ENCODE assay signal across 8 mouse cellular contexts in genomic region chr2:168589368-168590167, GRCm38 (mm10). TPM values are rescaled to one million over a fixed set of nuclear protein-coding genes. Genes with fewer than 3 reads are reported as not detected.
A peak's percentile ranks its signal among the peaks of the same experiment; 100 is the strongest.
DNase-seq lines count a peak whose midpoint lies in the region; ATAC-seq lines count a peak whose summit lies in the region.

No protein-coding gene starts in this region.

- H3K9ac ChIP-seq in forebrain, embryonic 16.5 days (replicated peaks; ENCODE audit: low read depth, low read length) = peak overlapping the region; percentile 5; the same call in 1 of the 2 replicates
- H3K9ac ChIP-seq in limb, embryonic 15.5 days = no peak overlapping the region

- H3K27me3 ChIP-seq in forebrain, embryonic 16.5 days (replicated peaks; ENCODE audit: control insufficient read depth, insufficient read depth, low read length) = peaks cover 2% of the 10 kb centered on the region; the same call in 1 of the 2 replicates
- peaks cover 37% of the 10 kb centered on the region for H3K27me3 ChIP-seq in limb, embryonic 15.5 days
- no peaks in the 10 kb centered on the region for H3K27me3 ChIP-seq in splenic B cell, adult 2 months (ENCODE audit: control insufficient read depth, insufficient read depth, low read length, poor library complexity, severe bottlenecking)

- peak overlapping the region; percentile 33 for H3K4me3 ChIP-seq in forebrain, embryonic 16.5 days (replicated peaks; ENCODE audit: low read length)
- H3K4me3 ChIP-seq in limb, embryonic 15.5 days = peak overlapping the region; percentile 38

- ATAC-seq in frontal cortex, adult (ENCODE audit: low TSS enrichment) = peak; percentile 66
- ATAC-seq in CD4-positive, CD25-positive, alpha-beta regulatory T cell, adult 4 months = peak; percentile 52
- ATAC-seq in forebrain, embryonic 16.5 days = peak; percentile 42; the same call in 1 of the 2 replicates
- no peak for ATAC-seq in limb, embryonic 15.5 days (ENCODE audit: insufficient number of reproducible peaks, low FRiP score, low TSS enrichment, low read depth)

- H3K36me3 ChIP-seq in forebrain, embryonic 16.5 days (ENCODE audit: control insufficient read depth, insufficient read depth) = no peaks in the 10 kb centered on the region
- no peaks in the 10 kb centered on the region for H3K36me3 ChIP-seq in limb, embryonic 15.5 days
- no peaks in the 10 kb centered on the region for H3K36me3 ChIP-seq in splenic B cell, adult 2 months (ENCODE audit: control insufficient read depth, insufficient read depth, low read length, poor library complexity, severe bottlenecking)

- H3K27ac ChIP-seq in forebrain, embryonic 16.5 days (ENCODE audit: low read length) = no peak overlapping the region
- H3K27ac ChIP-seq in limb, embryonic 15.5 days = no peak overlapping the region

- 6% methylated on average over 21 of the region's 21 CpGs for WGBS in forebrain, embryonic 16.5 days
- WGBS in limb, embryonic 15.5 days = 9% methylated on average over 21 of the region's 21 CpGs

- H3K4me1 ChIP-seq in forebrain, embryonic 16.5 days (replicated peaks; ENCODE audit: control insufficient read depth, insufficient read depth, low read length) = peaks cover 30% of the 10 kb centered on the region
- peaks cover 45% of the 10 kb centered on the region for H3K4me1 ChIP-seq in limb, embryonic 15.5 days

- DNase-seq in frontal cortex, postnatal 14 days (ENCODE audit: low spot score in 2 of 2) = no peak
- peak; percentile 19 for DNase-seq in splenic B cell, adult 2 months (ENCODE audit: low read depth, low spot score)
- DNase-seq in c-Kit-positive CD71-positive TER-119-positive erythroid progenitor cells, embryonic 14.5 days (ENCODE audit: low spot score) = no peak
- no peak for DNase-seq in layer of hippocampus, postnatal 36 days

- H3K4me2 ChIP-seq in forebrain, embryonic 16.5 days (ENCODE audit: low read length) = peak overlapping the region; percentile 59
- peak overlapping the region; percentile 72 for H3K4me2 ChIP-seq in limb, embryonic 15.5 days

- H3K9me3 ChIP-seq in forebrain, embryonic 16.5 days (ENCODE audit: control insufficient read depth, low read length) = no peaks in the 10 kb centered on the region
- H3K9me3 ChIP-seq in limb, embryonic 15.5 days = no peaks in the 10 kb centered on the region

RNA-seq across cellular contexts. Expression of gene Nfatc2, which starts 11.9 kb away (rescaled TPM):
- polyA plus RNA-seq in CD4-positive, CD25-positive, alpha-beta regulatory T cell, adult 4 months (2017; shearing (Covaris generic)) = 10 to 100 TPM; 20.9 to 22.6 TPM
- polyA plus RNA-seq in forebrain, embryonic 16.5 days (2015; fragmentation: Nextera tagmentation; extraction: Ambion mirVana) = 1.8 and 2.0 TPM in 2 replicates
- 6.2 and 8.9 TPM in 2 replicates for polyA plus RNA-seq in limb, embryonic 15.5 days (2015; fragmentation: Nextera tagmentation; extraction: Ambion mirVana)
- 10 to 100 TPM; 19.9 to 20.1 TPM for total RNA-seq in layer of hippocampus, postnatal 36 days (2021)
